Mouse (Mus musculus): ENCODE data around the gene Klhl11.

The Klhl11 gene

DNA sequence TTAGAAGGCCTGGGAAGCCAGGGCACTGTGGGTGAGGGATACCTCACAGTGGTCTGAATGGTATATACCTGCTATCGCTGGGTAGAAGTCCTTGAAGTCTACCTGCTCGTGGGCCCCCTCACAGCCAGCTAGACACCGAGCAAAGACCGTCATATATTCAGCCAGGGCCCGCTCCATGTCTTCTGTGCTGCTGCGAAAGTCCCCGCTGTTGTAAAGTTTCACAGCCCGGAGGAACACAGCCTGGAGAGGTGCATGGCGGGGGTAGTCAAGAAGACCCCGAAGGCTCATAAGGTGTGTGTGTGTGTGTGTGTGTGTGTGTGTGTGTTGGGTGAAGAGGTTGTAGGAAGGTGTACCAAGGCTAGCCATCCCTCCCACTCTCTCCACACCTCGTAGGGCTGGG, 59.0 kb downstream of the Klhl11 start:
- no peak for DNase-seq (ENCODE audit: low read depth)
